Comparison of ENCODE assay signal across 29 mouse cellular contexts in the genomic region with DNA sequence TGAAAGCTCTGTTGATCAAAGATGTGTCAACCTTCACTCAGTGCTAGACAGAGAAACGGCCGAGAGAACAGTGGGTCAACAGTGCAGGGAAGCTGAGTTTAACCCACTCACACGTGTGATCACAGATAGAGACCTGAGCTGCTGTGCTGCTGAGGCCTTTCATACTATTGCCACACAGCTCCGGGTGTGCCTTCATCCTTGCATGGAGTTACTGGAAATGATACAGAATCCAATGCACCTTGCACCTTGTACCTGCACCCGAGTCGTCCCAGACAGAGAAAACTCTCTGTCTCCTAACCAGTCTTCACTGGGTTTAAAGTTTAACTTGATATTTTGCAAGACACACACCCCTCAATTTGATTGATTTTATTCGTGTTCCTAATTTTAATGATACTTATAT. TPM values are rescaled to one million over a fixed set of nuclear protein-coding genes. Genes with fewer than 3 reads are reported as not detected.
A peak's percentile ranks its signal among the peaks of the same experiment; 100 is the strongest.
DNase-seq lines count a peak whose midpoint lies in the region; ATAC-seq and TF ChIP-seq lines count a peak whose summit lies in the region.
"Had no signal": no experiment of that assay in that cellular context is flagged by ENCODE, and none has a peak within 500 bp of the region (broad histone marks: within the 10 kb centered on the region; RNA-seq: fewer than 3 reads in every experiment).

No protein-coding gene starts in this region.

- TF ChIP-seq POLR2A in cerebellum, adult 2 months (IDR thresholded peaks at IDR 0.05; ENCODE audit: borderline replicate concordance, insufficient read depth, low read length), result no peak

- H3K27ac ChIP-seq in intestine, embryonic 15.5 days, result no peak overlapping the region
- H3K27ac ChIP-seq in intestine, postnatal 0 days (ENCODE audit: low read depth, low read length), result no peak overlapping the region
- H3K27ac ChIP-seq in kidney, embryonic 16.5 days (ENCODE audit: low read length), result 0 out of 2 replicates have a peak overlapping the region, but pooled peaks have one; percentile 24
- H3K27ac ChIP-seq in liver, embryonic 15.5 days (replicated peaks), result no peak overlapping the region
- H3K27ac ChIP-seq in hindbrain, embryonic 10.5 days, result no peak overlapping the region
- no peak overlapping the region for H3K27ac ChIP-seq in cerebellum, adult 2 months (ENCODE audit: insufficient read depth, low read length)
- H3K27ac ChIP-seq: embryonic facial prominence, embryonic 12.5 days; gastrocnemius, adult 2 months; hindbrain, embryonic 14.5 days; limb, embryonic 13.5 days; lung, embryonic 15.5 days; neural tube, embryonic 13.5 days had no signal

- peak; percentile 93 for ATAC-seq in intestine, embryonic 15.5 days
- ATAC-seq in intestine, postnatal 0 days, result peak; percentile 97
- no peak; the same call in 1 of the 2 replicates for ATAC-seq in kidney, embryonic 16.5 days (ENCODE audit: low FRiP score, low TSS enrichment)
- peak; percentile 84 for ATAC-seq in liver, embryonic 15.5 days (ENCODE audit: insufficient read depth)
- ATAC-seq: midbrain, embryonic 16.5 days; Patski had no signal

- WGBS in intestine, embryonic 15.5 days, result 66% methylated on average over 7 of the region's 7 CpGs
- 34% methylated on average over 7 of the region's 7 CpGs for WGBS in intestine, postnatal 0 days
- WGBS in kidney, embryonic 16.5 days, result 63% methylated on average over 7 of the region's 7 CpGs
- 52% methylated on average over 7 of the region's 7 CpGs for WGBS in liver, embryonic 15.5 days (ENCODE audit: insufficient replicate concordance)
- WGBS in hindbrain, embryonic 10.5 days, result 83% methylated on average over 7 of the region's 7 CpGs
- 85% methylated on average over 7 of the region's 7 CpGs for WGBS in cerebellum, adult 2 months

- H3K9me3 ChIP-seq in intestine, embryonic 15.5 days, result no peaks in the 10 kb centered on the region
- H3K9me3 ChIP-seq in intestine, postnatal 0 days (ENCODE audit: control insufficient read depth), result no peaks in the 10 kb centered on the region
- H3K9me3 ChIP-seq in kidney, embryonic 16.5 days (ENCODE audit: low read length), result no peaks in the 10 kb centered on the region
- no peaks in the 10 kb centered on the region for H3K9me3 ChIP-seq in liver, embryonic 15.5 days (replicated peaks)
- no peaks in the 10 kb centered on the region for H3K9me3 ChIP-seq in hindbrain, embryonic 10.5 days
- H3K9me3 ChIP-seq: embryonic facial prominence, embryonic 12.5 days; G1E; limb, embryonic 13.5 days; lung, embryonic 15.5 days; neural tube, embryonic 13.5 days had no signal

- no peaks in the 10 kb centered on the region for H3K27me3 ChIP-seq in intestine, embryonic 15.5 days (replicated peaks)
- H3K27me3 ChIP-seq in intestine, postnatal 0 days (replicated peaks; ENCODE audit: control insufficient read depth, insufficient read depth, low read length), result no peaks in the 10 kb centered on the region
- H3K27me3 ChIP-seq in kidney, embryonic 16.5 days (ENCODE audit: insufficient read depth, low read length), result no peaks in the 10 kb centered on the region
- no peaks in the 10 kb centered on the region for H3K27me3 ChIP-seq in liver, embryonic 15.5 days
- H3K27me3 ChIP-seq in hindbrain, embryonic 10.5 days (ENCODE audit: insufficient read depth, poor library complexity, severe bottlenecking), result no peaks in the 10 kb centered on the region
- H3K27me3 ChIP-seq in cerebellum, adult 2 months (ENCODE audit: control insufficient read depth, insufficient read depth, low read length), result no peaks in the 10 kb centered on the region
- H3K27me3 ChIP-seq: CH12.LX; embryonic facial prominence, embryonic 12.5 days; lung, embryonic 15.5 days; neural tube, embryonic 13.5 days; Patski had no signal

- no peak overlapping the region for H3K4me2 ChIP-seq in intestine, embryonic 15.5 days (replicated peaks)
- no peak overlapping the region for H3K4me2 ChIP-seq in intestine, postnatal 0 days (replicated peaks; ENCODE audit: low read depth)
- no peak overlapping the region for H3K4me2 ChIP-seq in kidney, embryonic 16.5 days (replicated peaks; ENCODE audit: low read depth, low read length)
- no peak overlapping the region for H3K4me2 ChIP-seq in liver, embryonic 15.5 days
- H3K4me2 ChIP-seq: embryonic facial prominence, embryonic 12.5 days; hindbrain, embryonic 14.5 days; limb, embryonic 13.5 days; lung, embryonic 15.5 days; neural tube, embryonic 13.5 days had no signal

- no peaks in the 10 kb centered on the region for H3K4me1 ChIP-seq in intestine, embryonic 15.5 days (replicated peaks)
- 0 out of 2 replicates have a peak, but pooled peaks cover 14% of the 10 kb centered on the region for H3K4me1 ChIP-seq in intestine, postnatal 0 days (replicated peaks; ENCODE audit: control insufficient read depth, insufficient read depth, low read length)
- no peaks in the 10 kb centered on the region for H3K4me1 ChIP-seq in kidney, embryonic 16.5 days (ENCODE audit: insufficient read depth, low read length)
- no peaks in the 10 kb centered on the region for H3K4me1 ChIP-seq in liver, embryonic 15.5 days (replicated peaks)
- no peaks in the 10 kb centered on the region for H3K4me1 ChIP-seq in hindbrain, embryonic 10.5 days (replicated peaks)
- H3K4me1 ChIP-seq in cerebellum, adult 2 months (ENCODE audit: control insufficient read depth, insufficient read depth, low read length), result no peaks in the 10 kb centered on the region
- H3K4me1 ChIP-seq: embryonic facial prominence, embryonic 12.5 days; lung, embryonic 15.5 days; neural tube, embryonic 13.5 days had no signal

- no peak for TF ChIP-seq CTCF in intestine, postnatal 0 days (IDR thresholded peaks at IDR 0.05; ENCODE audit: low read depth)
- no peak for TF ChIP-seq CTCF in cerebellum, adult 2 months (IDR thresholded peaks at IDR 0.05; ENCODE audit: borderline replicate concordance, insufficient read depth, low read depth, low read length)

- no peak overlapping the region for H3K9ac ChIP-seq in intestine, embryonic 15.5 days
- no peak overlapping the region for H3K9ac ChIP-seq in intestine, postnatal 0 days (ENCODE audit: low read depth, low read length)
- no peak overlapping the region for H3K9ac ChIP-seq in kidney, embryonic 16.5 days (replicated peaks; ENCODE audit: low read length)
- no peak overlapping the region for H3K9ac ChIP-seq in liver, embryonic 15.5 days
- H3K9ac ChIP-seq: embryonic facial prominence, embryonic 12.5 days; hindbrain, embryonic 14.5 days; limb, embryonic 13.5 days; lung, embryonic 15.5 days; neural tube, embryonic 13.5 days had no signal

- H3K36me3 ChIP-seq in intestine, embryonic 15.5 days, result no peaks in the 10 kb centered on the region
- no peaks in the 10 kb centered on the region for H3K36me3 ChIP-seq in intestine, postnatal 0 days (ENCODE audit: control insufficient read depth, insufficient read depth)
- no peaks in the 10 kb centered on the region for H3K36me3 ChIP-seq in kidney, embryonic 16.5 days (ENCODE audit: insufficient read depth, low read length)
- H3K36me3 ChIP-seq in liver, embryonic 15.5 days (replicated peaks), result no peaks in the 10 kb centered on the region
- H3K36me3 ChIP-seq in hindbrain, embryonic 10.5 days, result no peaks in the 10 kb centered on the region
- H3K36me3 ChIP-seq: embryonic facial prominence, embryonic 12.5 days; G1E; limb, embryonic 13.5 days; lung, embryonic 15.5 days; neural tube, embryonic 13.5 days had no signal

- DNase-seq in hindbrain, embryonic 10.5 days (ENCODE audit: low spot score), result no peak
- no peak for DNase-seq in cerebellum, adult 2 months
- DNase-seq in lung, postnatal 36 days, result no peak
- no peak for DNase-seq in urinary bladder, postnatal 14 days (ENCODE audit: low spot score)
- DNase-seq: adrenal gland, adult 2 months; B cell, adult 2 months; cerebellum, adult 18-20 months; cerebellum, postnatal 25 days; gastrocnemius, adult 2 months; lung, postnatal 4 days; retina, postnatal 1 day; thymus, adult 18-20 months had no signal

- H3K4me3 ChIP-seq in intestine, embryonic 15.5 days (replicated peaks), result no peak overlapping the region
- H3K4me3 ChIP-seq in intestine, postnatal 0 days (ENCODE audit: low read depth, low read length), result no peak overlapping the region
- H3K4me3 ChIP-seq in kidney, embryonic 16.5 days (ENCODE audit: low read length), result no peak overlapping the region
- H3K4me3 ChIP-seq in liver, embryonic 15.5 days (replicated peaks), result no peak overlapping the region
- H3K4me3 ChIP-seq in hindbrain, embryonic 10.5 days, result no peak overlapping the region
- H3K4me3 ChIP-seq in cerebellum, adult 2 months (replicated peaks; ENCODE audit: insufficient read depth, low read depth, low read length), result no peak overlapping the region
- H3K4me3 ChIP-seq: embryonic facial prominence, embryonic 12.5 days; gastrocnemius, adult 2 months; limb, embryonic 13.5 days; lung, embryonic 15.5 days; myocyte; neural tube, embryonic 13.5 days had no signal

RNA-seq across cellular contexts. Expression of a gene that starts 18.7 kb away (rescaled TPM):
- polyA plus RNA-seq in intestine, embryonic 15.5 days (2015; fragmentation: Nextera tagmentation; extraction: Ambion mirVana), result 0.39 and 0.68 TPM in 2 replicates
- polyA plus RNA-seq in intestine, postnatal 0 days (2015; fragmentation: Nextera tagmentation; extraction: Ambion mirVana), result 0.83 and 1.2 TPM in 2 replicates
- polyA plus RNA-seq in kidney, embryonic 16.5 days (2015; fragmentation: Nextera tagmentation; extraction: Ambion mirVana), result 0.75 and 1.5 TPM in 2 replicates
- 2.7 and 3.1 TPM in 2 replicates for polyA plus RNA-seq in liver, embryonic 15.5 days (2015; fragmentation: Nextera tagmentation; extraction: Ambion mirVana)
- not detected in 2 replicates for polyA plus RNA-seq in hindbrain, embryonic 10.5 days (2016; fragmentation: Nextera tagmentation; extraction: Ambion mirVana)
- polyA plus RNA-seq in cerebellum, adult 2 months (2012; rRNA removed), result 0.22 and 0.34 TPM in 2 replicates
- polyA plus RNA-seq: forebrain, embryonic 11.5 days; G1E; midbrain, embryonic 16.5 days; neural tube, embryonic 13.5 days had no signal

RNA-seq across cellular contexts. Expression of a gene that starts 31.3 kb away (rescaled TPM):
- 0.20 TPM in 1 of 2 replicates, not detected in the other for polyA plus RNA-seq in intestine, embryonic 15.5 days (2015; fragmentation: Nextera tagmentation; extraction: Ambion mirVana)
- 0.18 and 0.30 TPM in 2 replicates for polyA plus RNA-seq in intestine, postnatal 0 days (2015; fragmentation: Nextera tagmentation; extraction: Ambion mirVana)
- polyA plus RNA-seq in kidney, embryonic 16.5 days (2015; fragmentation: Nextera tagmentation; extraction: Ambion mirVana), result 0.10 TPM in 1 of 2 replicates, not detected in the other
- polyA plus RNA-seq in liver, embryonic 15.5 days (2015; fragmentation: Nextera tagmentation; extraction: Ambion mirVana), result not detected in 2 replicates
- polyA plus RNA-seq in hindbrain, embryonic 10.5 days (2016; fragmentation: Nextera tagmentation; extraction: Ambion mirVana), result not detected in 2 replicates
- not detected in 2 replicates for polyA plus RNA-seq in cerebellum, adult 2 months (2012; rRNA removed)
- polyA plus RNA-seq: embryonic facial prominence, embryonic 12.5 days; forebrain, embryonic 11.5 days; G1E; intestine, embryonic 14.5 days; lung, embryonic 15.5 days; myocyte; neural tube, embryonic 13.5 days; stomach, embryonic 14.5 days had no signal

RNA-seq across cellular contexts. Expression of a gene that starts 58.5 kb away (rescaled TPM):
- 37.1 and 46.2 TPM in 2 replicates for polyA plus RNA-seq in intestine, embryonic 15.5 days (2015; fragmentation: Nextera tagmentation; extraction: Ambion mirVana)
- 33.9 TPM in 2 replicates for polyA plus RNA-seq in intestine, postnatal 0 days (2015; fragmentation: Nextera tagmentation; extraction: Ambion mirVana)
- 40.0 and 41.5 TPM in 2 replicates for polyA plus RNA-seq in kidney, embryonic 16.5 days (2015; fragmentation: Nextera tagmentation; extraction: Ambion mirVana)
- 5.3 and 6.7 TPM in 2 replicates for polyA plus RNA-seq in liver, embryonic 15.5 days (2015; fragmentation: Nextera tagmentation; extraction: Ambion mirVana)
- polyA plus RNA-seq in hindbrain, embryonic 10.5 days (2016; fragmentation: Nextera tagmentation; extraction: Ambion mirVana), result 58.6 and 71.3 TPM in 2 replicates
- 16.7 and 18.0 TPM in 2 replicates for polyA plus RNA-seq in cerebellum, adult 2 months (2012; rRNA removed)
